Mouse (Mus musculus) lung, postnatal 10 days (tissue): Measurements from ENCODE around the gene Itga1.

Source experiments
- DNase-seq: peaks from one replicate; pipeline ENCODE4 v3.0.0; 2021

Gene Itga1

DNA sequence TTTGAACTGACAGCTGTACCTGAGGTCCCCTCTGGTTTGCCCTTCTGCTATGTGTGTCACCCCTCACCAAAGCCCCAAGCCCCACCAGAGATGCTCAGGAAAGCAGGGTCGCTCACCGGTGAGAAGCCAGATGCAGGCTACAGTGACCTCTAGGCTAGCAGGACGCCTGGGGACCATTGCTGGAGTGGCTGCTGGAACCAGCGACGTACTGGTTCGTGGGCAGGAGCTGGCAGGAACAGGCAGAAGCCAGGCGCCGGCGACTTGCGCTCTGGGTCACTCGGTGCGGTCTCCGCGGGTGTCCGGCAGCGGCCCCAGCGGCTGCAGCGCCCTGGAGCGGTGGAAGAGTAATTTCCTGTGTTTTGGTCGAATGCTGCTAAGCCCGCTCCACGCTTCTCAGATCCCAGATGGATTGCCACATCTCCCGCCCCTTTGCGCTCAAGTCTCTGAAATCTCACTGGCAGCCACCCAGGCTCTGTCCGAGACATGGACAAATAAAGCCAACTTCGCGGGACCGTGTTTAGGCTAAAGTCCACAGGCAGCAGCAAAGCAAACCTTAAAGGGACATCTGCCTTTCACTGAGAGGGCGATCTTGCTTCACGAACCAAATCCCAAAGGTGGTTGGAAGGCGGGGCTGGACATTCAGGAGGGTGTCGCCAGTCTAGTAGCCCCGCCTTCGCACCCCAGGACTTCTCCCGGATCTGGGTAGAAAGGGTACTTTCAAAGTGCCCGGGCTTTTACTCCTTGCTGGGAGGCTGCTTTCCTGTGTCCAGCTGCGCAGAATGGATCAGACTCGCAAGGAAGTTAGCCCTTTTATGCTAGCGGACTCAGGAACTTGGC, at the start of gene Itga1, which contains the start of gene Gm49395:
TSS of gene Itga1 (minus strand) at position 610 of the 837 bp plus-strand sequence.
TSS of gene Gm49395 (minus strand) at position 567 of the 837 bp plus-strand sequence.
- DNase-seq: peak; percentile 94

GRCm38 (mm10) chr13:115150602-115151001, 48.8 kb upstream of the Itga1 start:
- DNase-seq: peak; percentile 24

DNA sequence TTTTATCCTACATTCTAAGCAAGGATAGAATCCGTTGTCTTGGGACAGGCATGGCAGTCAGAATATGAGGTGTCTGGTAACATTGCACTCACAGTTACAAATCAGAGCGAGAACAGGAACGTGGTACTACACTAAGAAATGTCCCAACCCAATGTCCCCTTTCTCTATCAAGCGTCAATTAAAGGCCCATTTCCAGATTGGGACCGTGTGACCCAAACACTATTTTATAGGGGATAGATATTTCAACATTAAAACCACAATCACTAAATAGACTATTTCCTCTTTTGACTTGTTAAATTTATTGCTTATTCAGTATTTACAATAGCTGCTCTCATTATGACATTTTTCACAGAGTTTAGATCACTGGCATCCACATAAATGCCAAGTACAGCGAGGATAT, 48.1 kb upstream of the Itga1 start:
- DNase-seq: no peak

- no peak for DNase-seq
These were observed 41.8 kb upstream of the Itga1 start for GRCm38 (mm10) chr13:115143575-115143974.

DNA sequence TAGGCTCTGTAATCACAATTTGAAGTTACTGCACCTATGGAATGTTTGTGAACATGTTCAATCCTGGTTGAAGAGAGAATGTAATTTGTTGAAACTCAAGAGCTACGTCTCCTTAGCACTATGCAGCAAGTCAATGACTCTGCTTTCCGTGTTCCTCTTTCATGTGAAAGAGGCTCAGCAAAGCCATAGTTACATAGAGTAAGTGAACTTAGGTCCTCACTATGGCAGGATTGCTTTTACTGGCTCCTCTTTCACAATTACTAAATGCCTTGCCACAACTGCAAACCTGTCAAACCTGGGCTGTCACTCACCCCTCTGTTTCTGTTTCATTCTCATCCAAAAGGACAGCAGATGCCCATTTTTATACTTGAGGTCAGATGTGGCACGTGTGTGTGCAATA, 40.3 kb upstream of the Itga1 start:
- no peak for DNase-seq

- DNase-seq: no peak
These were observed 36.7 kb upstream of the Itga1 start for GRCm38 (mm10) chr13:115138513-115138912.

DNA sequence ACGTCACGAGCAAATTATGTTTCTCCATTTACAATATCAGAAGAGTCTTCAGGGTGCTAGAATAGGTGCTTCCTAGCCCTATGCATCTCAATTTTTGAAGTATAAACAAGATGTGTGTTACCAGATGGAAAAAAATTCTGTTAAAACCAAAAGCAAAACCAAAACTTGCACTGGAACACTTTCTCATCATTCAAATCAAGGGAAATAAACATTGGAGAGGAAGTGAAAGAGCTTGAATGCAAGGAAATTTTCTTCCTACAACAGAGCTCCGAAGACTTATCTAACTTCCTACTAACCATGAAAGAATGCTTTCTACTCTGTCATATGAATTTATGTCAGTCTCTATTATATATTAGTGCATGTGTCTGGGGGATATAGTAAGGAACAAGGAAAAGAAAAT, 35.0 kb upstream of the Itga1 start:
- DNase-seq: no peak

DNA sequence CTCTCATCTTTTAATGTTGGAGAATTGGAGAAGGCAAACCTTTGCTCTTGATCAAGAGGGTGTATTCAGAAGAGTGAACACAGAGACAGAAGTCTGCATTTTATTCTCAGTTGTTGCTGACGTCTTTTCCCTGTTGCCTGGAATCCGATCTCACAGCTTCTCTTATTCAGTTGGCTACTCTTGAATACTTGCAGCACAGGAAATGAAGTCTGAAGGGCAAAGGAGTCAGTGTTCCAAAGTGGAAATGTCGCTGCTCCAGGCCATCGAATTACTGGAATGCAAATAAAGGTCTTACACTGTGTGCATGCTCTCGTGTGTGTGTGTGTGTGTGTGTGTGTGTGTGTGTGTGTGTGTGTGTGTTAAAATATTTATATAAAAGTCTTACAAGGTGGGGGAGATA, 30.7 kb upstream of the Itga1 start:
- DNase-seq: peak; percentile 11

- no peak for DNase-seq
These were observed 29.6 kb upstream of the Itga1 start for GRCm38 (mm10) chr13:115131381-115131780.

DNA sequence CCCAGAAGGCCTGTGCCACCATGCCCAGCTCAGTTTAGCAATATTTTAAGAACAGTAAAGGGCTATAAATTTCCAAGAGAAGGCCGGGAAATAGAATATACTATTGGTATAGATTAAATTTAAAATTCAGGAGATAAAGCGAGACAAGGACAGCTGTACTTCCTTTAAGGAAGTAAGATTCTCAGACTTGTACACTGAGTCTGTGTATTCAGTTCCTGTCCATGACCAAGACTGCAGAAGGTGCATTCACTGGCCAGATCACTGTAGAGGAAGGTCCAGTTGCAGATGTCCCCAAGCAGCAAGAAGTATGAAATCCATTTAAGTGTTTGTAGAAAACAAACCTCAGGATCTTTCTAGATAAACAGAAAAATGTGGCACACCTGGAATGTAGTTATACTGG, 28.3 kb upstream of the Itga1 start:
- no peak for DNase-seq

GRCm38 (mm10) chr13:115127826-115128225, 26.1 kb upstream of the Itga1 start:
- DNase-seq: no peak

DNA sequence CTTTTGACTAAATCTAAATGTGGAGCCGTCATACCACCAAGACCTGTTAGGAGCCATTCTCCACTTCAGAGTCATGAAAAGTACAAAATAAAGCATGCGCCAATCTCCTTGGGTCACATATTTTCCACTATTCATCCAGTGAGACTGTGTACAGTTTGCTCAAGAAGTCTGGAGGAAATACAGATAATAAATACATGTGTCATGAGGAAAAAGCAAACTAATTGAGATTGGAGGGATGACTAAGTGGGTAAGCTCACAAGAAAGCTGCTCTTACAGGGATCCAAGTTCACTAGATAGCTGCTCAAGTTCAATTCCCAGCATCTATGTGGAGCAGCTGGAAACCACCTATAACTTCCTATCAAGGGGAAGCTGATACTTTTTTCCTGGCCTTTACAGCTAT, 24.8 kb upstream of the Itga1 start:
- DNase-seq: no peak

- no peak for DNase-seq
These were observed 23.4 kb upstream of the Itga1 start for GRCm38 (mm10) chr13:115125130-115125529.

GRCm38 (mm10) chr13:115124521-115124920, 22.8 kb upstream of the Itga1 start:
- no peak for DNase-seq

DNA sequence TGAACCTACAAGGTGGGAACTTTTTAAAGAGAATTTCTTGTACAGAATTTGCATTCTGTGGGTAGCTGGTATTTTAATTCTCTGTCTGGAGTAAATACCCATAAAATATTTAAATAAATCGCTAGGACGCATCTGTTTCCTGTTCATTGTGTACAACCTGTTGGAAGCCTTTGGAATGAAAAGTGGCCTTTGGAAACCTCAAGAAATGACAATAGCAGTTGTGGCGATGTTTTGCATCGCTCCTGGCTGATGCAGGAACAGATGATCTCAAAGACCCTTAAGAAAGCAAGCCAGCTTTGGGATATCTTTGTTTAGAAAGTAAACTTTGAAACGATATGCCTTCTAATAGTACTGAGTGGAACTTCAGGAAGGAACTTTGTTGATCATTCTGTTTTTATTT, 17.0 kb upstream of the Itga1 start:
- DNase-seq: peak; percentile 24

- DNase-seq: no peak
These were observed 16.4 kb upstream of the Itga1 start for GRCm38 (mm10) chr13:115118195-115118594.

GRCm38 (mm10) chr13:115116930-115117621, 15.3 kb upstream of the Itga1 start:
- DNase-seq: no peak

GRCm38 (mm10) chr13:115109628-115110027, 7.9 kb upstream of the Itga1 start:
- DNase-seq: no peak

GRCm38 (mm10) chr13:115107436-115107835, 5.7 kb upstream of the Itga1 start:
- DNase-seq: no peak

DNA sequence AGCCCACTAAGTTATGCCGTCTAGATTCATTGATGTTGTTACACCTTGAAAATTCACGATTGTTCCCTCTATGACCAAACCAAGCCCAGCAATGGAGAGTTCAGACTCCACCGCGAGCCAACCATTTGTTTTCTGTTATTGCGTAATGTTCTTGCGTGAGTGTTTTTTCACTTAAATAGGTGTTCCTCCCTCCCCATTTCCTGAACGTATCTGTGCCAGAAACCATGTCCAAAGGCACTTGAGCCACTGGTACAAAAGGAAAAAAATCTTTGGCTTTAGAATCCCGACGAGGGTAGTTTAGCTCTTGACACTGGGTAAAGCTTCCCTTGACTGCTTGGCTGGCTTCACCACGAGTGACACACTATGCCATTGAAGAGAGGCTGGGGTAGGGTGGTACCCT, 4.4 kb upstream of the Itga1 start:
- DNase-seq: no peak

- DNase-seq: no peak
These were observed 990 bp upstream of the Itga1 start for GRCm38 (mm10) chr13:115102754-115103153.

DNA sequence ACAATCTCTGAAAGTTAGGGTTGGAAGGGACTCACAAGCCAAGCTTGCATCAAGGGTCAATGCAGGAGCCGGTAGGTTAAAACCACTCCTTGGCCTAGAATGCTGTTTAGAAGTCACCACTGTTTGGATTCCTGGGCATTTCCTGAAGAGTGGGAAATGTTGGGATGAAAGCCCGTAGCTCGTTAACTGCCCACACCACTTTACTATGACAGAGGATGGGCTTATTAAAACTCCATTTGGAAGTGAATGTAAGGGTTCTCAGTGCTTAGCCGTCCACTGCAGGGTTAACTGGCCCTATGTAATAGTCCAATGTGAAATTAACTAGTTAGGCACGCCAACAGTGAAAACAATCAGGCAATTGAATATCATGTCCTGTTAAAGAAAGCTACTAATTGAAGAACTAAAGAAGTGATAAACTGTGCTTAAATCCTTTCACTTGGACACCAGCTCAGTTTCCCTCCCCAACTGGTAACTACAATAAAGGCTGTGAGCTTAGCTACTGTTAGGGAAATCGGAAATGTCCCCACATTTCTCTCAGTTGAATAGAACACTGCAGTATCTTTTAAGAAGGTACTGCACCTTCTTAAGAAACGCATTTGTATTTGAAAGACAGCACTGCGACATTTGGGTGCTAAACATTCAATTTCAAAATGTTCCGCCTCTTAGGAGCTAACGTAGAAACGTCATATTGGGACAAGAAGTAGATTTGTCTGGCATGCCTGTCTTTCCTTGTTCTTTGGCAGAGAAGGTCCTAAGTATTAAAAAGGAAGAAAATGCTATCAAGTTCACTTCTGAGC, 1.2 kb downstream of the Itga1 start:
- no peak for DNase-seq

DNA sequence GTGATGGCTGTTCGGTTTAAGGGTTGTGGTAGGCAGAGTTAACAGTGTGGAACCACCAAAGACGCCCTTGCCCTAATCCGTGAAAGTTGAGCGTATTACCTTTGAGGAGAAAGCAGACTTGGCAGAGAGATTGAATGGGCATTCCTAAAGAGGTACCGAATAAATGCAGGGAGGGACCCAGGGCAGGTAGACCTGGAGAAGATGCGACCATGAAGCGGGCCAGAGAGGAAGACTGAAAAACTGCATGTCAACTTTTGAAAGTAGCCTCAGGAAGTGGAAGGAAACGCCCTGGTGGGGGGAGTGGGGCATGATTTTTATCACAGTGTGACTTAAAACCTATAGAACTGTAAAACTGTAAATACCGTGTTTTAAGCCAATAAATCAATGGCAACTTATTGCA, 2.4 kb downstream of the Itga1 start:
- no peak for DNase-seq
